ENCODE assay signal across 9 mouse cellular contexts in genomic region chr13:80939228-80939627, GRCm38 (mm10). TPM values are rescaled to one million over a fixed set of nuclear protein-coding genes. Genes with fewer than 3 reads are reported as not detected.
DNase-seq lines count a peak whose midpoint lies in the region; ATAC-seq and TF ChIP-seq lines count a peak whose summit lies in the region.
"Had no signal": no experiment of that assay in that cellular context is flagged by ENCODE, and none has a peak within 500 bp of the region (broad histone marks: within the 10 kb centered on the region; RNA-seq: fewer than 3 reads in every experiment).

No protein-coding gene starts in this region.

- H3K4me1 ChIP-seq in lung, adult 2 months (ENCODE audit: control insufficient read depth, insufficient read depth, low read length): peaks cover 17% of the 10 kb centered on the region
- H3K4me1 ChIP-seq in intestine, embryonic 15.5 days (replicated peaks): peaks cover 11% of the 10 kb centered on the region
- no peaks in the 10 kb centered on the region for H3K4me1 ChIP-seq in forebrain, embryonic 10.5 days

- H3K27ac ChIP-seq in gastrocnemius, adult 2 months: peak overlapping the region; percentile 91
- H3K27ac ChIP-seq in intestine, embryonic 15.5 days: no peak overlapping the region
- no peak overlapping the region for H3K27ac ChIP-seq in forebrain, embryonic 10.5 days
- H3K27ac ChIP-seq: liver, embryonic 15.5 days had no signal

- H3K27me3 ChIP-seq in intestine, embryonic 15.5 days (replicated peaks): no peaks in the 10 kb centered on the region
- no peaks in the 10 kb centered on the region for H3K27me3 ChIP-seq in forebrain, embryonic 10.5 days (ENCODE audit: poor library complexity, severe bottlenecking)
- H3K27me3 ChIP-seq: liver, embryonic 15.5 days had no signal

- H3K4me3 ChIP-seq in lung, adult 2 months (replicated peaks; ENCODE audit: extremely low read depth, low read depth, low read length): no peak overlapping the region
- no peak overlapping the region for H3K4me3 ChIP-seq in gastrocnemius, adult 2 months
- H3K4me3 ChIP-seq in intestine, embryonic 15.5 days (replicated peaks): no peak overlapping the region
- H3K4me3 ChIP-seq in forebrain, embryonic 10.5 days: no peak overlapping the region
- H3K4me3 ChIP-seq: liver, embryonic 15.5 days had no signal

- peak; percentile 43 to 76 for DNase-seq in lung, adult 18-20 months
- DNase-seq in lung, adult 2 months: no peak
- DNase-seq in gastrocnemius, adult 2 months: peak; percentile 89
- no peak for DNase-seq in cerebellum, adult 8-10 months
- DNase-seq in left cerebral cortex, adult 8-10 months (ENCODE audit: low spot score in 2 of 2): no peak
- no peak for DNase-seq in forebrain, embryonic 10.5 days (ENCODE audit: extremely low spot score, low spot score)

- H3K9ac ChIP-seq in intestine, embryonic 15.5 days: no peak overlapping the region
- H3K9ac ChIP-seq: liver, embryonic 15.5 days had no signal

- TF ChIP-seq POLR2A in lung, adult 2 months (IDR thresholded peaks at IDR 0.05; ENCODE audit: borderline replicate concordance, extremely low read depth, low read depth, low read length): no peak

- 0 out of 2 replicates have a peak, but pooled peaks have one; percentile 6 for ATAC-seq in intestine, embryonic 15.5 days
- ATAC-seq in neutrophil, adult 5-6 weeks (ENCODE audit: extremely low read depth, insufficient number of reproducible peaks, low FRiP score, poor library complexity, severe bottlenecking): peak; percentile 39

- no peak overlapping the region for H3K4me2 ChIP-seq in intestine, embryonic 15.5 days (replicated peaks)
- H3K4me2 ChIP-seq: liver, embryonic 15.5 days had no signal

- intact Hi-C loops in gastrocnemius, adult 2 months (cut with DNase I): loop anchor here (2.0 kb wide), 1 partner anchor 36 kb away; no protein-coding TSS in a partner anchor

- H3K9me3 ChIP-seq in intestine, embryonic 15.5 days: no peaks in the 10 kb centered on the region
- no peaks in the 10 kb centered on the region for H3K9me3 ChIP-seq in forebrain, embryonic 10.5 days
- H3K9me3 ChIP-seq: liver, embryonic 15.5 days had no signal

- no peak for TF ChIP-seq CTCF in lung, adult 2 months (IDR thresholded peaks at IDR 0.05; ENCODE audit: insufficient read depth, low read length)
- no peak for TF ChIP-seq CTCF in gastrocnemius, adult 2 months (IDR thresholded peaks at IDR 0.05)

- no peaks in the 10 kb centered on the region for H3K36me3 ChIP-seq in intestine, embryonic 15.5 days
- H3K36me3 ChIP-seq in forebrain, embryonic 10.5 days (replicated peaks): no peaks in the 10 kb centered on the region
- H3K36me3 ChIP-seq: liver, embryonic 15.5 days had no signal

- 48% methylated on average over 4 of the region's 4 CpGs for WGBS in lung, adult 2 months
- WGBS in intestine, embryonic 15.5 days: 66% methylated on average over 4 of the region's 4 CpGs
- 89% methylated on average over 4 of the region's 4 CpGs for WGBS in forebrain, embryonic 10.5 days

RNA-seq across cellular contexts. Expression of gene Arrdc3, which starts 56.0 kb away (rescaled TPM):
- 51.8 and 81.7 TPM in 2 replicates for polyA plus RNA-seq in lung, adult 2 months (2012; rRNA removed)
- 100 to 1,000 TPM in 1 of 2 experiments, 10 to 100 TPM in 1; 21.1 to 141 TPM for total RNA-seq in gastrocnemius, adult 2 months (2021)
- polyA plus RNA-seq in intestine, embryonic 15.5 days (2015; fragmentation: Nextera tagmentation; extraction: Ambion mirVana): 46.0 and 55.0 TPM in 2 replicates
- total RNA-seq in neutrophil, adult 5-6 weeks (2017): 302 and 332 TPM in 2 replicates
- total RNA-seq in left cerebral cortex, adult 8-10 months (2022): 10 to 100 TPM; 42.5 to 55.6 (median 46.6) TPM
- 45.0 and 48.8 TPM in 2 replicates for polyA plus RNA-seq in forebrain, embryonic 10.5 days (2016; fragmentation: Nextera tagmentation; extraction: Ambion mirVana)

Comparison
In these comparisons a context has a peak if more than half of its experiments do, and no peak if none do; other contexts are left out.
1. DNase-seq: peak in lung, adult 18-20 months (2 of 2) and gastrocnemius, adult 2 months (single experiment); none in lung, adult 2 months (single experiment), cerebellum, adult 8-10 months (single experiment), left cerebral cortex, adult 8-10 months (0 of 2) and forebrain, embryonic 10.5 days (single experiment).